Mouse (Mus musculus) adrenal gland, postnatal 36 days (tissue): ENCODE measurements at regions not wholly inside any gene's neighbourhood (a gene's known extent, or its start where the extent isn't known, plus 50 kb on each side); places are given as distances from the start of the nearest gene placed in this dataset.

Experiments used
- DNase-seq, 2 experiments: peaks; one replicate each; pipeline ENCODE4 v3.0.0; 2021; ENCODE audit warnings: mixed read lengths in 1 of 2

- DNase-seq: peak; percentile 47 to 53
These were observed 3638.1 kb upstream of the Gm7489 start for GRCm38 (mm10) chr15:50246418-50247186.

- DNase-seq: peak in 1 of 2 experiments; percentile 3
These were observed 3624.6 kb upstream of the Gm7489 start for GRCm38 (mm10) chr15:50260057-50260456.

GRCm38 (mm10) chr15:50261245-50261872, 3623.3 kb upstream of the Gm7489 start:
- DNase-seq: peak; percentile 31 to 65

- DNase-seq: peak in 1 of 2 experiments; percentile 9
These were observed 3617.2 kb upstream of the Gm7489 start for GRCm38 (mm10) chr15:50267542-50267941.

- DNase-seq: peak; percentile 3 to 22
These were observed 3613.1 kb upstream of the Gm7489 start for GRCm38 (mm10) chr15:50271646-50272045.

GRCm38 (mm10) chr15:50282576-50282975, 3602.1 kb upstream of the Gm7489 start:
- DNase-seq: no peak

GRCm38 (mm10) chr15:50283491-50283890, 3601.2 kb upstream of the Gm7489 start:
- no peak for DNase-seq

- no peak for DNase-seq
These were observed 3582.9 kb upstream of the Gm7489 start for GRCm38 (mm10) chr15:50301831-50302230.

- no peak for DNase-seq
These were observed 3580.6 kb upstream of the Gm7489 start for GRCm38 (mm10) chr15:50304085-50304484.

- DNase-seq: peak in 1 of 2 experiments; percentile 19
These were observed 3563.9 kb upstream of the Gm7489 start for GRCm38 (mm10) chr15:50320796-50321195.

- DNase-seq: no peak
These were observed 3539.2 kb upstream of the Gm7489 start for GRCm38 (mm10) chr15:50345536-50345935.

GRCm38 (mm10) chr15:50346953-50347352, 3537.8 kb upstream of the Gm7489 start:
- no peak for DNase-seq

- no peak for DNase-seq
These were observed 3524.4 kb upstream of the Gm7489 start for GRCm38 (mm10) chr15:50360033-50360988.

GRCm38 (mm10) chr15:50361334-50361733, 3523.4 kb upstream of the Gm7489 start:
- no peak for DNase-seq

- peak; percentile 23 to 25 for DNase-seq
These were observed 3522.8 kb upstream of the Gm7489 start for GRCm38 (mm10) chr15:50361751-50362507.

GRCm38 (mm10) chr15:50400006-50400781, 3484.5 kb upstream of the Gm7489 start:
- DNase-seq: no peak

GRCm38 (mm10) chr15:50401386-50401785, 3483.3 kb upstream of the Gm7489 start:
- DNase-seq: no peak

- no peak for DNase-seq
These were observed 3482.2 kb upstream of the Gm7489 start for GRCm38 (mm10) chr15:50402551-50402950.

GRCm38 (mm10) chr15:50403883-50404282, 3480.8 kb upstream of the Gm7489 start:
- DNase-seq: no peak

- no peak for DNase-seq
These were observed 3475.7 kb upstream of the Gm7489 start for GRCm38 (mm10) chr15:50408985-50409384.

GRCm38 (mm10) chr15:50417641-50418040, 3467.1 kb upstream of the Gm7489 start:
- no peak for DNase-seq
